Mouse (Mus musculus) naive thymus-derived CD4-positive, alpha-beta T cell, adult 2 months (primary cell): ENCODE results near the gene Sdk1.
A peak's percentile ranks its signal among the peaks of the same experiment; 100 is the strongest.

Experiments used
- DNase-seq: peaks from one replicate; pipeline ENCODE4 v3.0.0-alpha.2; 2011; ENCODE audit warnings: low read depth

Gene Sdk1

DNA sequence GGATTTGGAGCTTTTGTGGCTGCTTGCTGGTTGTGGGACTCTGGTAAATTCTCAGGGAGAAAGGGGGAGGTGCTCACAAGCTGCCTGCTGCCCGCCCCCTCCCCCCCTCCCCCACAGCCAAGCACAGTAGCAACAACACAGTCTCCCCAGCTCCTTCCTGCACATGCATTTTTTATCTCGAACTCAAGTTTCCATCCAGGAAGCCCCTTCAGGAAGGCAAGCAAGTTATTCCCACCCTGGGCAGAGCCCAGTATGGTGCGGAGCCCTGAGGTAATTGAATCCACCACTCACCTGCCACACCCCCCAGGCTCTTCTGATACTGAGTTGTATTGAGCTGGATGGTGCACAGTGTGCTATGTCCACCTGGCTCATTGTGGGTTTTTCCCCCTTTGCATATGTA is 768.9 kb downstream of the Sdk1 start:
- no peak for DNase-seq

DNA sequence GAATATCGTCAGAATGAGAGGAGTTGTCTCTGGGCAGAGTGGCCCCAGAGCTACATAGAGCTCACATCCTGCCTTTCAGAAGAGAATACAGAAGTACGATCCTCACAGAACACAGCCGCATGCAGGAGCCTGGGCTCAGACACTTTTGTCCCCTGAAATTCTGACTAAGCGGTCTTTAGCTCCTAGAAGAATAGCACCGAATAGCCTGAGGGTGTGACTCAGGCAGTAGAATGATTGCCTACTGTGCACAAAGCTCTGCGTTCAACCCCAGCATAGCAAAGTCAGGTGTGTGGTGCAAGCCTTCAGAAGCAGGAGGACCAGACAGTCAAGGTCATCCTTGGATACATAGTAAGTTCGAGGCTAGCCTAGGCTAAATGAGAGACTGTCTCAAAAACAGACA is 775.7 kb downstream of the Sdk1 start:
- DNase-seq = no peak

DNA sequence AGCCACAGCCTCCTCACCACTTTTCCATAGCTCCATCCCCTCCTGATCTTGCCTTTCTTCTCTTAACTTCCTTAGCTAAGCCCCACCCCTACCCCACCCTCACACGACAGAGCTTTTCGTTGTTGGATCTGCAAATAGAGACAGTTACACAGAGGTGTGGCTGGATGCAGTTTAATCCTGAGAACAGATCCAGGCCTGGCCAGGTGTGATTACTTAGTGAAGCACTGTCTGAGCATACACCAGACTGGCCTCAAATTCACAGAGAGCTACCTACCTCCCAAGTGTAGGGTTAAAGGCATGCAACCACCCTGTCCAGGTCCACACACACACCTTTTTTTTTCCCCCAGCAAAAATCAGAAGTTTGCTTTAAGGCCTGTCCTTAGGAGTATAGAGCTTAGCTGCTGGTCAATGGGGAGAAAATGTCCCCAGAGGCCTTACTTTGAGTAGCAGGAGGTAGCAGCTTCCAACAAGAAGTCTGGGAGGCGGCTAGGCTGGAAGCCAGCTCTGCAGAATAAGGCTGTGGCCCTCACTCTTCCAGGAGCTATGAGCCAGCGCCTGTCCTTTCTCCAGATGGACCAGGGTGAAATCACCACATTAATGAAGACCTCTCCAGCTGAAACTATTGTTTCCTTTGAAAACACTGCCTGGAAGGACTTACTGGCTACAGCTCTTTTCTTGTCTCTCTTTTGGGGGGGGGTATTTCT is 781.7 kb downstream of the Sdk1 start:
- DNase-seq = no peak

DNA sequence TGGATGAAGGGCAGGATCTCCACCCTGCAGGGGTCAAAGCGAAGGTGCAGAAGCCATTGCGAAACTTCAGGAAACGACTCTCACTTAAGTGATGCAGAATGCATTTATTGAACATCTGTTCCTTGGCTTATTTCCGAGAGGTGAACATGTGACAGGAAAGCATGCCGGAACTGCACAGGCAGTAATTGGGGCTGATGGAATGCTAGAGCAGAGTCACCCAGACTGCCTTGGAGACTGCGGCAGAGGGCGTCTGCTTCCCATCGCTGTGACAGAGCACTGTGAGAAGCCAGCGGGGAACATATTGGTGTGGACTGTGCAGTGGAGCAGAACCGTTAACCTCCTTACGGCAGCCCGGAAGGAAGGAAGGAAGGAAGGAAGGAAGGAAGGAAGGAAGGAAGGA is 783.2 kb downstream of the Sdk1 start:
- DNase-seq = no peak

DNA sequence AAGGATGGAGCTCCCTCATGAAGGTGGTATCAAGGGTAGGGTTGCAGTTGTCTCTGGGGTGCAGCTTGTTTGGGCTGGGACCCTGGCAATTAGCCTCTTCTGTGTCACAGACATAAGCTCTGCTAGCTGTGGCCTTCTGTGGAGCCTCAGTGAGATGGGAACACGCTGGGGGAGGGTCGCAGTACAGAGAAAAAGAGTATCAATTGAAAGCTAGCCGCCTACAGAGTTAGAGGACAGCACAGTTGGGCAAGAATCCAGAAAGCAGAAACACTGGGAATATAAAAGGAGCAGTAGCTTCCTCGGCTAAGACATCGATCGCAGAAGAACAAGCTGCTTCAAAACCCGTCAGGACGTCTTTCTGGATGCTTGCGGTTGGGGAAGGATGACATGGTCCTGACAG is 795.2 kb downstream of the Sdk1 start:
- no peak for DNase-seq

DNA sequence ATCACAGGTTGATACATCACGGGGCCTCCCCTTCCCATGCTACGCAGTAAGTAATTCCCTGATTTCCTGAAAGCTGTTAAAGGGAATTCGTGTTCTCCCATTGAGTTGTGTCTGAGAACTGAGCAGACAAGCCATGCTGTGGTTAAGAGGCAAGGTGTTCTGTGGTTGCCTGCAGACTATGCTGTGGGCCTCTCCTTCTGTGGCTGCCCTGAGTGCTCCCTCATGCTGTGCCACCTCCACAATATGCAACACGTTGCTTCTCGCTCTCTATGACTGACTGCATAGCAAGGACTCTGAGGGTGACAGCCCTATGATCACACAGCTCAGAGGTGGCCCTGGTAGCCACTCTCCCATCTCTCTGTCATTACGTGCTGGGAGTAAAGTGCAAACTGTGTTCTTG is 797.9 kb downstream of the Sdk1 start:
- DNase-seq = peak; percentile 35

DNA sequence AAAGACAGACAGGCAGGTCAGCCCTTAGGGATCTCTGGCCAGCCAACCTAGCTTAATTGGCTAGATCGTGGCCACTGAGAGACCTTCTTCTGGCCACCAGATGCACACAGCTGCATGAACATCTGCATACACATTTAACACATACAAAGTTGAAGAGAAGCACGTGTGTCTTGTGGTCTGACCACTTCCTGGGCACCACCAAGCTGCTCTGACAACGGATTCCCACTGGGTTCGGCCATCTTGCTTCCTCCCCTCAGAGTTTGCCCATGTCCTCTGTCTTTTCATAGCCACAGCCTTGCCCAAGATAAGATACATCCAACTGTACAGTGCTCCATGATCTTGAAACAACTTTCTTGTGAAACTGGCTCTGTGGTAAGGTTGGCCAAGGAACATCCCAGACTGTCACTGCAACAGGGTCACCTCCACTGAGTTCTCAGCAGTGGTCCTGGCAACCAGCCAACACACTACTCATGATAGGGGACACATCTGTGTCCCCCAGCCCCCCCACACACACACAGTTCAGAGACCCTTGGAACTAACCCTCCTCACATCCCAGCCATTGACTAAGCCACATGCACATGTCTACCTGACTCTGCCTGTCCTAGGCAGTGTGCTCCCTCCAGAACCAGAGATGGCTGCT is 798.7 kb downstream of the Sdk1 start:
- DNase-seq = peak; percentile 70

DNA sequence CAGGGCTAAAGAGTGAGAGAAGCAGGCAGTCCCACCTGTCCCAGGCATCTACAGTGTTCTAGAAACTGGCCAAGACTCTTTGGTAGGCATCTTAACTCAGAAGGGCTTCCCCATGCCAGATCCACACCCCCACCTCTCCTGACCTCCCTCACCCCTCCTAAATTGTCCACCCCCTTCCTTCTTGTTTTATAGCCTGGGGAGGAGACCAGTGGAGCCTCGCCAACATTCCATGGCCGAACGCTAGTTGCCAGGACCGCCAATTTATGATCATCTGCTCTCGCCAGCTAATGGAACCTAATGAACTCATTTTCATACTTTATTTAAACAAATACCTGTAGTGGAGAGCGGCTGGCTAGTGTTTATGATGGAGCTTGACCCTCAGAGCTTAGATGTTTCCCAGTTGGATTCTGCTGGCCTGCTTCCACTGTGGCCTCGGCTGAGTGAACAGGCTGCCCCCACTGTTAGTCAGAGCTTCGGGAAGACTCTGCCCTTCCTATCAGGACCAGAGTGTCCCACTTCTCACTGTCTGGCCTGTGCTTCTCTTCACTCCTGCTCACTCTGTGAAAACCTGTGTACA is 800.0 kb downstream of the Sdk1 start:
- DNase-seq = no peak

DNA sequence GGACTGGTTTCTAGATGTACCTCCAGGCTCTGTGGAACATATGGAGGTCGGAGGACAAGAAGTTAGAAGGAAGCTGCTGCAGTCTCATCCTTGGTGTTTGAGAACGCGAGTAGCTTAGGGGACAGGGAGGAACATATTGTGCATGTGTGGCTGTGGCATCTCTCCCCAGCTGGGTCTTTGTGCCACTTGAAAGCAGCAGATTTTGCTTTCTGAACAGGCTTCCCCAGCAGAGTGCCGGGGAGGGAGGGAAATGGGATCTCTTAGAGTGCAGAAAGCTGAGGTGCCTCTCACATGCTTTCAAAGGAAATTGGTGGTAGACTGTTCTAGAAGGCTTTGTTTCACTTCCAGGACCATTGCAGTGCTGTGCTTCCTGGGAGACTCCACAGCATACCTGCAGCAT is 820.5 kb downstream of the Sdk1 start:
- no peak for DNase-seq

DNA sequence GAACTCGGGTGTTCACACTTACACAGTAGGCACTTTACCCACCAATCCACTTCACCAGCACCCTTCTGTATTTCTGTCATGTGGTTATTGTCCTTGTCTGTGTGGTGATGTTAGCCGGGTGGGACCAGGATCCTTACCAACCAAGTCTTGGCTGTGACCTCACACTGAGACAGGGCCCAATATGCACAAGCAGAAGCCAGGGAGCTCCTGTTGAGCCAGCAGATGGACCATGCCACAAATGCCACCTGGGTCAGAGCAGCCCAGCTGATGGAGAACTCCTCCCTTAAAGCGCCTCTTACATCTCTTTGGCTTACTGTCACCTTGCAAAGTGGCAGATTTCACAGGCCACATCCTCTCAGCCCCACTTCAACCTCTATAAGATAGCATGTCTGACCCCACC is 830.0 kb downstream of the Sdk1 start:
- DNase-seq = no peak

DNA sequence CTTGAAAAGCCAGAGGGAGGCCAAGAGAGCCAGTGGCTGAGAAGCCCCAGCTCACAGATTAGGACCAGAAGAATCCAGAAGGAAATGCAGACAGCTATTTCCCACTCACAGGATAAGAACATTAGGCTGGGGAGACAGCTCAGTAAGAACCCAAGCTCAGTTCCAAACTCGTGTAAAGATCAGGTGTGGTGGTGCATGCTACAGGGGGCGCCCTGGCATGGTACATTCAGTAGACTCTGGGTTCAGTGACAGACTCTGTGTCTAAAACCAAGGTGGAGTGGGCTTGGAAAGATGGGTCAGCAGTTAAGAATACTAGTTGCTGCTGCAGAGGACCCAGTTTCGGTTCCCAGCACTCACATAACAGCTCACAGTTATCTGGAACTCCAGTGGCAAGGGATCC is 832.6 kb downstream of the Sdk1 start:
- no peak for DNase-seq

DNA sequence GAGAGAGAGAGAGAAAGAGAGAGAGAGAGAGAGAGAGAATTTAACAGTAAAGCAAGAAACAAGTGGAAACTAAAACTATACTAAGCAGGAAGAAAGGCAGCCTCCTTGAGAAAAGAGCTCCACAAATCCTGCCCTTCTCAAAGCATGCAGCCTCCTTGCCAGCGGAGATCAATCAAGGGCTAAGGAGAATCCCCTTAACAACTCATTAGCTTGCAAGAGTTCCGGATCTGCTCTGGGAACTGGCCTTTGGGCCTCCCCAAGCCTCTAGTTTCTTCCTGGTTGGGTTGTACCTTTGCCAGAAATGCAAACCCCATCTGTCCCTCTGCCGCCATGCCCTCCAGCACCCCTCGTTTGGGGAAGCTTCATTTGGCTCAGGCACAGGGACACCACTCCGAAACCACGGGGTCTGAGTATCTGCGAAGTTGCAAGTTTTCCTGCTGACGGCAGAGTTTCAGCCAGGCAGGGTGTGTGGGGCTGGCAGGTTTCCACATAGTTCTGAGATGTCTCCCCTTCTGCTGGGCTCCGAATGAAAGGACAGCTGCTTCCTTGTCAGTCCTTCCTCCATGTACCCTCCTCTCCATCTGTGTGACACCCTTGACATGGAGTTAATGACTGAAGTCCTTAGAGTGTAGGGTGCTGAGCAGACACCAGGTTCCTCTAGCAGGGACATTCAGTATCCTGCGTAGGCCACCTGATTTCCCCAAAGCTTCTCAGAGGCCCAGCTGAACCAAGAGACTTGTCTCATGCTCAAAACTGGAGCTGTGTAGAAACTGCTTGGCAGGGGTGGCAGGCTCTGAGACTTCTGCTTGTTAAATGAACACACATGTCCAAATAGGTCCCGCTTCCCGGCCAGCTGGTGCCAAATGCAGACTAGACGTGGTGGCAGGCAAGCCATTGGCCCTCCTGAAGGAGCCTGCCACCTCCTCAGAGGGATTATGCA is 833.5 kb downstream of the Sdk1 start:
- DNase-seq = no peak

DNA sequence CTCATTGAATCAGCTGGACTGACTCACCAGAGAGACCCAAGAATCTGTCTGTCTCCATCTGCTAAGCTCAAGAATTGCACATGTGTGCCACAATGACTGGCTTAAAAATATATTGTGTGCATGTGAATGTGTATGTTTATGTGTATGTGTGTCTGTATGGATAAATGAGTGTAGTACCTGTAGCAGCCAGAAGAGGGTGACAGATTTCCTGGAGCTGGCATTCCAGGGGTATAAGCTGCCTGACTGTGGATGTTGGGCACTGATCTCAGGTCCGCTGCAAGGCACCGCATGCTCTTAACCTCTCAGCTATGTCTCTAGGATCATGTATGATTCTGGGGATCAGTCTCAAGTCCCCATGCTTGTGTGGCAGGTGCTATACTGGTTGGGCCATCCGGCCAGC is 839.4 kb downstream of the Sdk1 start:
- no peak for DNase-seq

DNA sequence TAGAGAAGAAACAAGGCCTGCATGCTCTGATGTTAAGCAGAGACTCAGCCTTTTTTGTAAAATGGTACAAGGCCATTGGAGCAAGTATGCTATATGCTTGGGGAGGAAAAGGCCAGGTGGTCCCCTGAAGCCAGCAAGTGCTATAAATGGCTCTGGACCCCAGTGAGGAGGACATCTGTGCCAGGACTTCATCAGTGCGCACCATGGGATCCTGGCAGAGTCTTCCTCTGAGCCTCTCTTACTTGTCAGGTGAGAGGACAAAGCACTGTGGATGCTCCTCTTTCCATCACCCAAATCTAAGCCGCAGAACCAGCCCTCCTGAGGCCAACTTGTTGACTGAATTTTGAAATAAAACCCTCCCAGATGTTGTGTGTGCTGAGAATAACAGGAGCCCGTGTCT is 839.8 kb downstream of the Sdk1 start:
- DNase-seq = no peak

DNA sequence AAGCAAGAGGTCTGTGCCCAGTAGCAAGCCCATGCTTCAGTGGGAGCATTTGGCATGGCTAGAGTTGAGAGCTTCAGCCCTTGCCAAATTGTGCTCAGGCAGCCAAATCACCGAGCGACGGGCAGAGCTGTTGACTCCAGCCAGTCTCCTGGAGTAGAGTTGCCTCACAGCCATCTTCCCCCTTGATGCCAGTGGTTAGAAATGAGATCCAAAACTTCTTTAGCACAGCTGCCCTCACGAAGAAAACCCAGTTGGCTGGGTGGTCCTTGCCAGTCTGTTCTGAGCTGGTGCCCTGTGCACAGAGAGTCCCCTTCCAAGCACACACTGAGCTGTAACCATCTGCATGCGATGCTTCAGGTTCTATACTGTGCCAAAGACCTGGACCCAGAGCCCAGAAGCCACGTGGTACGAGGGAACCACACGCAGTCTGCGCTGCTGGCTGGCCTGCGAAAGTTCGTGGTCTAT is 855.1 kb downstream of the Sdk1 start:
- DNase-seq = no peak

DNA sequence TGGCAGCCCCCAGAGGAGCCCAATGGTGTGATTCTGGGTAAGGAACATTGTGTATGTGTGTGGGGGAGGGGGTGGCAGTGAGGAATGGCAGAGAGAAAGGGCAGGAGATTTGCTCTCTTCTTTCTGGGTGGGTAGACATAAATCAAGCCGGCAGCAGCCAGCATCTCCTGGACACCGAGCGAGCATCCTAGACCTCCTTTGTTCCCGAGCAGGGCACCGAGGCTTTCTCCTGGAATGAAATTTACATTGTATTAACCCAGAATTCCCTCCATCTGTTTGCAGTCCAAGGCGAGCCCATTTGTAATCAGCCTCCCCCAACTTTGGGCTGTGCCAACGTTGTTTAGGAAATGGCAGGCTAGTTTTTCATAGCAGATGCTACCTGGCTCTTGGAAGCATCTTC is 858.9 kb downstream of the Sdk1 start:
- DNase-seq = no peak

DNA sequence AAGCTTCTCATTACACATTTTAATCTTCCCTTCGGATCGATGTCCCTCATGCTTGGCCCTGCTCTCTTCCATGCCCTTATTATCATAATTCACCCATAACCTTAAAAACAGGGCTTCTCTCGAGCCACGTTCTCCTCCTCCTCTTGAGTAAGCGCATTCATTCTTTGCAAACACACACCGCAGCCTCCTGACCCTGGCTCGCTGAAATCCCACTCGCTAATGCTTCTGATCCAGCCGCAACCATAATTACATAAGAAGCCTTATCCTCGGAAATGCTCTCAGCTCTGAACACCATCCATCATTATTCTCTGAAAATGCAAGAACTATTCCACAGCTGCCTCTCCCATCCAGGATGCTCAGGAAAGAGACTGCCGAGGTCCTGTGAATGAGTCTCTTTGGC is 866.1 kb downstream of the Sdk1 start:
- no peak for DNase-seq

DNA sequence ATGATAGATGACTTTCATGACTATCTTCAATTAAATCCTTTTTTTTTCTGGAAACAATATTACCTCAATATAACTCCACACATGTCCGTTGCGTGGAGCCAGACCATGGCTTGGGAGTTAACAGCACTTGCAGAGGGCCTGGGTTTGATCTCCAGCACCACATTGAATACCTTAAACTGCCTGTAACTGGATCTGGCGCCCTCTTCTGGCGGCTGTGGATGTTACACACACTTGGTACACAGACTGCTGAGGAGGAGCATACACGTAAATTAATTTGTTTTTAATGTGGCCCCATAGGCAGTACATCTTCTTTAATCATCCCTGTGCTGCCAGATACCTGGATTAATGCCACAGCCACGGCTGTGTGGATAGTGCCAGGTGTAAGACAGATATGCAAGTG is 870.7 kb downstream of the Sdk1 start:
- DNase-seq = no peak

DNA sequence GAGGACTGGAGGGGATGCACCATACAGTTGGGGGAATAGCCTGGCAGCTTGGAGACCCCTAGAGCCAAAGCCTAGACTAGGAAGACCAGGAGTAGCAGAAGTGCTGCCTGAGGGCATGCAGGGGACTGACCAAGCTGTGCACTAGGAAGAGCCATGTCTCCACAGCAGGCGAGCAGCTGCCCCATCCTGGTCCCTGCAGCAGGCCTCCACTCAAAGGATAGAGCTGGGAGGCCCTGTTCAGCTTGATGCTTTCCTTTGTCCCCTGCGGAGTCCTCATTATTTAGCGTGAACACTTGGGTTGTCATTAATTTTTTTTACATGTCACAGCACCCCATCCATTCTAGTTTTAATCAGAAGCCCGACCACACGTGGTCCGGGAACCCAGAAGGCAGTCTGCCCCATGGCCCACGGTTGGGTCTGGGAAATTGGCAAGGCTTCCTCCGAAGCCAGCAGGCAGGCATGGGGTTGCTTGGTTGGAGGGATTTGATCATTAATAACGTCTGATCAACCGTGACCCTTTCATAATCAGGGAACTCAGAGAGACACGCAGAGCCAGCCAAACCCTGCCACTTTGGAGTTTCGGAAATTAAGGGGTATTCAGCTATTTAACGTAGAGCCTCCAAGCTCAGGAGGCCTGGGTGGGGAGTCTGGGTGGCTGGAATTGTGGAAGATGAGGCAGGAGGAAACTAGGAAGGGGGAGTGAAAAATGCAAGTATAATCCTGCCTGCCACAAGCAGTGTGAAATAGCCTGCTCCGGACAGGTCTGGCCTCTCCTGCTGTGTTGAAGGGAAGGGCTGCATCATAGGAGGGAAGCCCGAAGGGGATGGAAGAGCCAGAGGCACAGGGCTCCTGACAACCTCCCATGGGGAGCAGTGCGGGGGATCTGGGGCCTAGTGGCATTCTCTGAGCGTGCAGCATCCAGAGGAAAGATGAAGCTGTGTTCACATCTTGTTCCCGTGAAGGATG is 872.2 kb downstream of the Sdk1 start:
- no peak for DNase-seq

DNA sequence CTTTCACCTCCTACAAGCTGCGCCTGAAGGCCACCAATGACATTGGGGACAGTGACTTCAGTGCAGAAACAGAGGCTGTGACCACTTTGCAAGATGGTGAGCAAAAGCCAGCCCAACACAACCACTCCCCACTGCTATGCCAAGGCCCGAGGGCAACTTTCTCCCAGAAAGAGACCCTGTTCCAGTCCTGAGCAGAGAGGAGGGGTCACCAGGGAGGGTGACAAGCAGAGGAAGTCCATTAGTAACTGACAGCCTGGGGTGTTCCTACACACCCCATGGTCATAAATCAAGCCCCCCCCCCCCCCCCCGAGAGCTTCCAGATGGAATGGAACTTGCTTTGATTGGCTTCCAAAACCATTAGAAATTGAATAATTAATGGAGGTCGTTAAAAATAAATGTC is 886.5 kb downstream of the Sdk1 start:
- DNase-seq = no peak

DNA sequence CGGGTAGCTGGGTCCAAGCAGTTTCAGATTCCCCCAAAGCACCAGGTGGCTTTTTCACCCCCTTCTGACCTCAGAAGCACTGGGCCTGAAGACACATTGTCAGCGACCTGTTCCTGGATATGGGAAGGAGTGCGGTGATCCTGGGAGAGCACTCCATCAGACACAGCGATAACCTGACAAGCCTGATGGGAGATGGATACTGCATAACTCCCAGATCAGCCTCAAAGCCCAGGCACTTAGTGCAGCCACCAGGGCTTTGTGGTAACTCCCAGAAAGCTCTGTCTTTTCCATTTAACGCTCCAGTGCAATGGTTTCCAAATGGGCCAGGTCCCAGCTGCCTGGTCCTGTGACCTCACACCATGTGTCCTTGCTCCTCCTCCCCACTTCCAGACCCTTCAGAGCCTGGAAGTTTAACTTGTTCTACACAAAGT is 886.9 kb downstream of the Sdk1 start:
- no peak for DNase-seq
